Mouse (Mus musculus) C2C12 (cell line): ENCODE measurements around the gene D430019H16Rik. TPM values are rescaled to one million over a fixed set of nuclear protein-coding genes. Genes with fewer than 3 reads are reported as not detected.

Experiments
- H3K27me3 ChIP-seq: one replicate; pipeline ENCODE4 v1.6.1; 2011; ENCODE audit not compliant: control insufficient read depth, insufficient read depth, insufficient read length
- H3K36me3 ChIP-seq: one replicate; pipeline ENCODE4 v1.6.1; 2011; ENCODE audit not compliant: control insufficient read depth, insufficient read depth
- H3K4me3 ChIP-seq: one replicate; pipeline ENCODE4 v1.5.1; 2011; ENCODE audit warnings: mild to moderate bottlenecking, control low read depth; ENCODE audit not compliant: poor library complexity, insufficient read depth, severe bottlenecking
- H3K79me2 ChIP-seq: one replicate; pipeline ENCODE4 v1.6.1; 2011; ENCODE audit not compliant: control insufficient read depth, insufficient read depth
- H3K79me3 ChIP-seq: one replicate; pipeline ENCODE4 v1.6.1; 2011; ENCODE audit warnings: low read depth, control low read depth
- H3ac ChIP-seq: one replicate; pipeline ENCODE3; 2011; ENCODE audit warnings: low read depth; ENCODE audit not compliant: control insufficient read depth, insufficient read length
- CEBPB ChIP-seq: IDR thresholded peaks from one replicate; pipeline ENCODE4 v1.6.1; 2011; ENCODE audit warnings: low read depth, mild to moderate bottlenecking, control low read depth, moderate library complexity
- CTCF ChIP-seq: IDR thresholded peaks from one replicate; pipeline ENCODE4 v1.5.1; 2011; ENCODE audit not compliant: control insufficient read depth, insufficient read depth, insufficient read length
- FOSL1 ChIP-seq: IDR thresholded peaks from one replicate; pipeline ENCODE4 v1.8.0; 2011; ENCODE audit warnings: mild to moderate bottlenecking, low read length; ENCODE audit not compliant: poor library complexity, insufficient read depth, severe bottlenecking
- MAX ChIP-seq: IDR thresholded peaks from one replicate; pipeline ENCODE4 v1.6.1; 2011; ENCODE audit warnings: mild to moderate bottlenecking, control low read depth
- MYOD1 ChIP-seq: IDR thresholded peaks from one replicate; pipeline ENCODE4 v1.6.1; 2011; ENCODE audit warnings: low read depth; ENCODE audit not compliant: control insufficient read depth, insufficient read length
- MYOG ChIP-seq: IDR thresholded peaks from one replicate; pipeline ENCODE4 v1.6.1; 2011; ENCODE audit not compliant: control insufficient read depth, insufficient read length; ENCODE audit errors: extremely low read depth
- USF1 ChIP-seq: IDR thresholded peaks from one replicate; pipeline ENCODE4 v1.6.1; 2011; ENCODE audit warnings: low read depth, mild to moderate bottlenecking, control low read depth, moderate library complexity
- polyA plus RNA-seq: library from polyadenylated mRNA; unstranded; fragments of >200 nt; fragmentation: generic; extraction: Trizol; gene quantifications from one replicate; pipeline ENCODE4 v1.2.1, GENCODE M21; 2012; ENCODE audit warnings: missing spikeins

Gene D430019H16Rik
- polyA plus RNA-seq, 1 experiment = not detected

DNA sequence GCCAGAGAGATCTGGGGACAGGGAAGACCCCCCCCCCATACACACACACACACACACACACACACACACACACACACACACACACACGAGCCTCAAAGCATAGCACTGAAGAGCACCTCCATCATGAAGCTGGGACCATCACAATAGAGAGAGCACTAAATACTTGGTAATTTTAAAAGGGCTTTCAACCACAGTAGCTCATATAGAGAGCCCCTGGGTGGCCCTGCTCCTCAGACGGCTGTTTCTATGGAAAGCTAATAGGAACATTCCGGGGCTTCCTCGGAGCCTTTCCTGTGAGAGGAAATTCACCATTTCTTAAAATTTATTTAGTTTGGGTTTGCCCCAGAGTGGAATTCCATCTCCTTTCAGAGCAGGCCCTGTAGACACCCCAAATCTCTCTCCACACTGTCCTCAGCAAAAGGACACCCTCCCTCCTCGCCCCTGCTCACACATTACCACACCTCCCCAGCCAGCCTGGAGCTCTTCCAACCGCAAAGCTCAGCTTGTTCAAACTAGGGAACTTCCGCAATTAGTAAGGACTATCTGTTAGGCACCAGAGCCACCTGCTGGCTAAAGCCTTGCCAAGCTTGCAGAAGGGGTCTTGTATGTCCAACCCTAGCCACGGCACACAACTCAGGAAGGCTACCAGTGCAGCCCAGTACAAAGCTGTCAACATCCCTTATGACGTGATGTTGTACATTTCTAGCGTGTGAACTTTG lies 26.5 kb upstream of the D430019H16Rik start:
- TF ChIP-seq CTCF (no peak), MYOD1 (no peak), MAX (no peak), MYOG (no peak), CEBPB (no peak), USF1 (no peak)
- no peaks in the 10 kb centered on the region for H3K79me3 ChIP-seq
- H3ac ChIP-seq = no peak overlapping the region
- H3K27me3 ChIP-seq = no peaks in the 10 kb centered on the region
- H3K79me2 ChIP-seq = no peaks in the 10 kb centered on the region
- H3K4me3 ChIP-seq = no peak overlapping the region
- no peaks in the 10 kb centered on the region for H3K36me3 ChIP-seq

- no peaks in the 10 kb centered on the region for H3K79me2 ChIP-seq
- no peak for TF ChIP-seq MYOD1
- no peak overlapping the region for H3K4me3 ChIP-seq
- no peaks in the 10 kb centered on the region for H3K27me3 ChIP-seq
- no peak overlapping the region for H3ac ChIP-seq
- H3K36me3 ChIP-seq = no peaks in the 10 kb centered on the region
- H3K79me3 ChIP-seq = no peaks in the 10 kb centered on the region
These were observed 21.8 kb upstream of the D430019H16Rik start for GRCm38 (mm10) chr12:105431872-105432271.

- H3K36me3 ChIP-seq = no peaks in the 10 kb centered on the region
- H3K27me3 ChIP-seq = no peaks in the 10 kb centered on the region
- no peaks in the 10 kb centered on the region for H3K79me2 ChIP-seq
- no peak for TF ChIP-seq CEBPB
- TF ChIP-seq CTCF = no peak
- no peak for TF ChIP-seq FOSL1
- no peak for TF ChIP-seq USF1
- no peak for TF ChIP-seq MAX
- no peak for TF ChIP-seq MYOG
- TF ChIP-seq MYOD1 = no peak
- no peaks in the 10 kb centered on the region for H3K79me3 ChIP-seq
- no peak overlapping the region for H3ac ChIP-seq
- no peak overlapping the region for H3K4me3 ChIP-seq
These were observed 20.8 kb upstream of the D430019H16Rik start for GRCm38 (mm10) chr12:105432807-105433206.

GRCm38 (mm10) chr12:105438259-105438658 lies 15.4 kb upstream of the D430019H16Rik start:
- no peak overlapping the region for H3K4me3 ChIP-seq

DNA sequence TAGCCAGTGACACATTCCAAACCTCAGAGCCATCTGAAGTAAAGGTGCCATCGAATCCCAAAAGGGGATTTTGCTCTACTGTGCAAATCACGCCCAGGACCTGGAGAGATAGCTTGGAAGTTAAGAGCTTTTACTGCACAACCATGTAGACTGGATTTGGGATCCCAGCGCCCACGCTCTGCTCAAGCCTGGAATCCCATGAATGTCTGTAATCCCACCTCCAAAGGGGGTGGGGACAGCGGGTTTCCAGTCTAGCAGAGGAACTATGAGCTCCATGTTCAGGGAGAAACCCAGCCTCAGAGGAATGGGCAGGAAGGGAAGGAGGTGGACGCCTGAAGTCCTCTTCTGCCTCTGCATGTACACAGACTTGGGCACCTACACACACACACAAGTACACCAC lies 13.7 kb upstream of the D430019H16Rik start:
- H3K36me3 ChIP-seq = no peaks in the 10 kb centered on the region
- no peaks in the 10 kb centered on the region for H3K27me3 ChIP-seq
- no peak overlapping the region for H3K4me3 ChIP-seq
- no peaks in the 10 kb centered on the region for H3K79me2 ChIP-seq
- no peak for TF ChIP-seq MYOG
- TF ChIP-seq FOSL1 = no peak
- TF ChIP-seq CEBPB = no peak
- TF ChIP-seq MYOD1 = no peak
- no peak for TF ChIP-seq MAX
- TF ChIP-seq CTCF = no peak
- no peak for TF ChIP-seq USF1
- no peak overlapping the region for H3ac ChIP-seq
- no peaks in the 10 kb centered on the region for H3K79me3 ChIP-seq

More at GRCm38 (mm10) chr12:105438259-105438658, 15.4 kb upstream of the D430019H16Rik start:
- Histone ChIP-seq H3K27me3 (no peaks in the 10 kb centered on the region), H3ac (no peak overlapping the region), H3K36me3 (no peaks in the 10 kb centered on the region), H3K79me2 (no peaks in the 10 kb centered on the region), H3K79me3 (no peaks in the 10 kb centered on the region)
- TF ChIP-seq MYOG = no peak
- TF ChIP-seq MYOD1 = no peak
- no peak for TF ChIP-seq CEBPB
- TF ChIP-seq USF1 = no peak
- TF ChIP-seq CTCF = no peak
- TF ChIP-seq FOSL1 = no peak
- TF ChIP-seq MAX = no peak

GRCm38 (mm10) chr12:105443569-105443968 lies 10.1 kb upstream of the D430019H16Rik start:
- no peaks in the 10 kb centered on the region for H3K79me3 ChIP-seq
- H3K36me3 ChIP-seq = no peaks in the 10 kb centered on the region
- no peaks in the 10 kb centered on the region for H3K27me3 ChIP-seq
- no peaks in the 10 kb centered on the region for H3K79me2 ChIP-seq
- TF ChIP-seq FOSL1 = no peak
- TF ChIP-seq MAX = no peak
- TF ChIP-seq MYOD1 = no peak
- TF ChIP-seq CEBPB = no peak
- no peak for TF ChIP-seq MYOG
- no peak for TF ChIP-seq CTCF
- no peak for TF ChIP-seq USF1
- H3K4me3 ChIP-seq = no peak overlapping the region
- H3ac ChIP-seq = no peak overlapping the region
